Mouse (Mus musculus): ENCODE results near the gene Olfr95. TPM values are rescaled to one million over a fixed set of nuclear protein-coding genes. Genes with fewer than 3 reads are reported as not detected.
"Not testable (repeated sequence)": the region's sequence is repeated elsewhere in the genome, so short reads cannot be mapped to it uniquely, and the experiment has no call there.

Olfr95 gene
- not detected in 2 replicates for polyA plus RNA-seq (2014; fragmentation: Nextera tagmentation; extraction: Ambion mirVana)

DNA sequence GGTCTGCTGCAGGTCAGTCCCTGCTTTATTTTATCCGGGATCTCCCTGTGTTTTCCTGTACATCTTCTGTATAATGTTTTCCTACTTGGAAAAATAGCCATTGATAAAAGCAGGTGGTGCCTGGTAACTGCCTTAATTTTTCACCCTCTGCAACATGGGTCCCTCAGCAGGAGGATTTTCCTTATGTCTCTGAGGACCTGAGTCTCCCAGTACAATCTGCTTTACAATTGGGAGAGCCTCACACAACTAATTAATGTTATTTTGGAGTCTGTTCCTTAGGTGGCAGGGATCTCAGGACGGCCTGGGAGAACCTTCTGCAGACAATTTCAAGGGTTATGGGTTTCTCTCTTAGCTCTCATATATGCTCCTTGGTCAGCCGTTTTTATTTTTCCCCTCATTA, at the start of gene Olfr95:
Gene Olfr95 (minus strand): TSS at position 101 of the 400 bp plus-strand sequence.
- Histone ChIP-seq H3K9me3 (ENCODE audit: low read depth, low read length) (no peaks in the 10 kb centered on the region), H3K4me2 (no peak within 1 kb of the TSS), H3K27me3 (ENCODE audit: insufficient read depth, low read length) (peaks cover 17% of the 10 kb centered on the region), H3K27ac (ENCODE audit: low read depth) (no peak within 1 kb of the TSS), H3K36me3 (ENCODE audit: insufficient read depth) (no peaks in the 10 kb centered on the region), H3K9ac (no peak within 1 kb of the TSS), H3K4me3 (ENCODE audit: low read depth, low read length) (no peak within 1 kb of the TSS), H3K4me1 (ENCODE audit: insufficient read depth) (no peaks in the 10 kb centered on the region)
- TF ChIP-seq CTCF (IDR thresholded peaks at IDR 0.05; ENCODE audit: low read depth): no peak
- DNase-seq (no peak), ATAC-seq (ENCODE audit: insufficient read depth) (no peak)
- 66% methylated on average over 3 of the region's 3 CpGs for WGBS

DNA sequence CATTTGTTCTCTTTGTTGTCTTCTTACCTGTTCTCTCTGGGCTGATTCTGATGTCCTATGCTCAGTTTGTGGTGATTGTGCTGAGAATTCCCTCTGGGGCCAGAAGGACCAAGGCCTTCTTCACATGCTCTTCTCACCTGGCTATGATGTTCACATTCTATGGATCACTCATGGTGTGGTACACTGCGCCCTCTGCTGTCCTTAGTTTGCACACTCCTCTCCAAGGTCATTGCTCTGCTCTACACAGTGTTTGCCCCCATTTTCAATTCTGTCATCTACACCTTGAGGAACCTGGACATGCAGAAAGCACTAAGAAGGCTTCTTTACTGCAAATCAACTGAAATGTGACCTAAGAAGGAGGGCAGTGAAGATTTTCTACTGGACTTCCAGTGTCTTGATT, 37.6 kb upstream of the Olfr95 start:
- Histone ChIP-seq H3K4me3 (ENCODE audit: low read depth, low read length) (no peak overlapping the region), H3K27me3 (ENCODE audit: insufficient read depth, low read length) (no peaks in the 10 kb centered on the region), H3K4me1 (ENCODE audit: insufficient read depth) (no peaks in the 10 kb centered on the region), H3K9me3 (ENCODE audit: low read depth, low read length) (no peaks in the 10 kb centered on the region), H3K4me2 (no peak overlapping the region), H3K36me3 (ENCODE audit: insufficient read depth) (no peaks in the 10 kb centered on the region), H3K27ac (ENCODE audit: low read depth) (no peak overlapping the region), H3K9ac (no peak overlapping the region)
- peak; percentile 46 for TF ChIP-seq CTCF (IDR thresholded peaks at IDR 0.05; ENCODE audit: low read depth)
- no peak for ATAC-seq (ENCODE audit: insufficient read depth)
- 17% methylated on average over 1 of the region's 1 CpGs for WGBS
- peak; percentile 19 for DNase-seq

DNA sequence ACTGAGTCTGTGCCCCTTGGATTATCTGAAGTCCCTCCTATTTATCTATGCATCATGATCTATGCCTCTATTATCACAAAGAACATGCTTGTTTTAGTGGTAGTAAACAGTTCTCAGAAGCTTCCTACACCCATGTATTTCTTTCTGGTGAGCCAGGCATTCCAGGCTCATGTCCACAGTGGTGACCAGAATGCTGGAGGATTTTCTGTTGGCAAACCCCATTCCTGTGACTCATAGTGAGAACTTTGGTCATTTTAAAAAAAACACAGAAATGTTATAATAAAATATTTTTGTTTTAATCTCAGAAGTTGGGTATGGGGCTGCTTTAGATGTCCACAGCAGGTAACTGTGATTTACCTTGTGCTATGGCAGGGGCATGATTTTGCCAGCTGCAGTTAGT, 36.5 kb upstream of the Olfr95 start:
- ATAC-seq (ENCODE audit: insufficient read depth): no peak
- H3K9ac ChIP-seq: no peak overlapping the region
- H3K4me2 ChIP-seq: no peak overlapping the region
- H3K36me3 ChIP-seq (ENCODE audit: insufficient read depth): no peaks in the 10 kb centered on the region
- H3K4me1 ChIP-seq (ENCODE audit: insufficient read depth): no peaks in the 10 kb centered on the region
- H3K9me3 ChIP-seq (ENCODE audit: low read depth, low read length): no peaks in the 10 kb centered on the region
- H3K4me3 ChIP-seq (ENCODE audit: low read depth, low read length): no peak overlapping the region
- no peak for DNase-seq
- no peak overlapping the region for H3K27ac ChIP-seq (ENCODE audit: low read depth)
- no peak for TF ChIP-seq CTCF (IDR thresholded peaks at IDR 0.05; ENCODE audit: low read depth)
- no peaks in the 10 kb centered on the region for H3K27me3 ChIP-seq (ENCODE audit: insufficient read depth, low read length)

DNA sequence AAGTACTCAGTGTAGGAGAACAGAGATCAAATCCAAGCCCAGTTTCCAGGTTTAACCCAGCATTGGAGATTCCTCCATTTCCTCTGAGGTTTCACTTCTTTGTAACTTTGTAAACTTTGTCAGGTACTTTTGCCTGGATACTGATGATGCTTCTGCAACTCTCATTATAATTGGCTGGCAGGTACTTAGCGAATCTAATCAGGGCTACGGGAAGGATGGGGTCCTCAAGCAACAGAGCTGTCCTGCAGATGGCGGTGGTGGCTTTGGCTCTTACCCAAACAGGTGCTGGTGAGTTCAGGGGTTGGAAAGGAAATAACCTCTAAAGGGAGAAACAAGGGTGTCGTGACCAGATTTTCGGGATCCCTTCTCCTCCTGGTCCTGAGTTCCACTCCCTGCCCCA, 33.8 kb upstream of the Olfr95 start:
- no peak for TF ChIP-seq CTCF (IDR thresholded peaks at IDR 0.05; ENCODE audit: low read depth)
- no peak overlapping the region for H3K9ac ChIP-seq
- H3K4me2 ChIP-seq: no peak overlapping the region
- no peaks in the 10 kb centered on the region for H3K9me3 ChIP-seq (ENCODE audit: low read depth, low read length)
- H3K27ac ChIP-seq (ENCODE audit: low read depth): no peak overlapping the region
- ATAC-seq (ENCODE audit: insufficient read depth) (no peak), DNase-seq (peak; percentile 27)
- no peaks in the 10 kb centered on the region for H3K4me1 ChIP-seq (ENCODE audit: insufficient read depth)
- WGBS: 19% methylated on average over 5 of the region's 5 CpGs
- no peak overlapping the region for H3K4me3 ChIP-seq (ENCODE audit: low read depth, low read length)
- no peaks in the 10 kb centered on the region for H3K36me3 ChIP-seq (ENCODE audit: insufficient read depth)
- H3K27me3 ChIP-seq (ENCODE audit: insufficient read depth, low read length): no peaks in the 10 kb centered on the region

DNA sequence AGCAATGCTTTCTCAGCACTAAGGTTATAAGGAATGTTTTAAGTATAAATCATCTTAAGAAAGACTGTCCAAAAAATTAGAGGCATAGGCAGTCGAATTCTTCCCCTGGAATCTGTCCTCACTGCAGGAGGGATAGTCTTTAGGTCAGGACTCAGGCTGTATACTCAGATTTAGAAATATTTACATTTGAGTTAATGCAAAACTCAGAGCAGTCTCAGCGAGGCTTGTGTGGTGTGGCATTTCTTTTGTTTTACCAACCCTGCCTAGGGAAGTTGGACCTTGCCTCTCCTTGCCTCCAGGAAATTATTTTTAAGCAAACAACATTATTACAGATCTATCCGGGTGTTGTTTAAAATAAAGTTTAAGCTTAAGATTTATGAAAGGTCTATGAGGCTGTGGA, 29.3 kb upstream of the Olfr95 start:
- TF ChIP-seq CTCF (IDR thresholded peaks at IDR 0.05; ENCODE audit: low read depth): no peak
- H3K4me2 ChIP-seq: no peak overlapping the region
- H3K27me3 ChIP-seq (ENCODE audit: insufficient read depth, low read length): no peaks in the 10 kb centered on the region
- H3K27ac ChIP-seq (ENCODE audit: low read depth): no peak overlapping the region
- no peak overlapping the region for H3K4me3 ChIP-seq (ENCODE audit: low read depth, low read length)
- H3K36me3 ChIP-seq (ENCODE audit: insufficient read depth): no peaks in the 10 kb centered on the region
- WGBS: 27% methylated on average over 3 of the region's 3 CpGs
- H3K9me3 ChIP-seq (ENCODE audit: low read depth, low read length): no peaks in the 10 kb centered on the region
- no peaks in the 10 kb centered on the region for H3K4me1 ChIP-seq (ENCODE audit: insufficient read depth)
- no peak for DNase-seq
- H3K9ac ChIP-seq: no peak overlapping the region
- ATAC-seq (ENCODE audit: insufficient read depth): no peak

DNA sequence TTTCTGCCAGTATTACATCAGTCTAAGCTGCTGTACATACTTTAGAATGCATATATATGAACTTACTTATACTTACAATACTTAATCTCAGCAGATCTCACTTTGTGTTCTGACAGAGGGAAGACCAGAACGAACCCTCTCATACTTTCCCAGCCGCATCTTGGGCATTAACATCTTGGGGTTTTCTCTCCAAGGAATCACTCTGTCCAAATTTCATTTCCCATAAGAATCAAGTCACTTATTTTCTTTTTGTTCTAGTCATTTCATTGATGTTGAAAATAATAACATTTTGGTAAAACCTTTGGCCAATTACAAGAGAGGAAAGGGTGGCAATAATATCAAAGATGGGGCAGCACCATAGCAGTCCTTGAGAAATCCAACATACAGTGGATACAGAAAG, 24.3 kb upstream of the Olfr95 start, which contains the start of gene Olfr97:
Gene Olfr97 (minus strand): TSS at position 101 of the 400 bp plus-strand sequence.
- ATAC-seq (ENCODE audit: insufficient read depth); H3K4me2 ChIP-seq: not testable (repeated sequence)
- 73% methylated on average over 2 of the region's 2 CpGs for WGBS

DNA sequence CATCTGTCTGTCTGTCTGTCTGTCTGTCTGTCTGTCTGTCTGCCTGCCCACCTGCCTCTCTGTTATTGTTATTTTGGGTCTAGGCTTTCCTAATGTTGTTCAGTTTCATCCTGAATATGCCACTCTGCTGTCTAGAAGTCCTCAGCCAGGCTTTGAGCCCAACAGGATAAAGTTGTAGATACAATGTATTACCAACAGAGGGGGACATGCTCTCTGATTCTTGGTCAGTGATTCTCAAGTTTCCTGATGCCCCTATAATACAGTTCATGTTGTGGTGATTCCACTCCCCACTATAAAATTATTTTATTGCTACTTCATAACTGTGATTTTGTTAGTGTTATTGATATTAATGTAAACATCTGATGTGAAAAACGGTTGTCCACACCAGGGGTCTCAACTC, 9.0 kb upstream of the Olfr95 start:
- Histone ChIP-seq H3K27me3 (ENCODE audit: insufficient read depth, low read length) (no peaks in the 10 kb centered on the region), H3K27ac (ENCODE audit: low read depth) (no peak overlapping the region), H3K4me1 (ENCODE audit: insufficient read depth) (no peaks in the 10 kb centered on the region), H3K9me3 (ENCODE audit: low read depth, low read length) (no peaks in the 10 kb centered on the region), H3K4me3 (ENCODE audit: low read depth, low read length) (no peak overlapping the region), H3K4me2 (no peak overlapping the region), H3K36me3 (ENCODE audit: insufficient read depth) (no peaks in the 10 kb centered on the region), H3K9ac (no peak overlapping the region)
- TF ChIP-seq CTCF (IDR thresholded peaks at IDR 0.05; ENCODE audit: low read depth): no peak
- DNase-seq (peak; percentile 8), ATAC-seq (ENCODE audit: insufficient read depth) (no peak)
- 18% methylated on average over 1 of the region's 1 CpGs for WGBS

More for the DNA sequence above, 24.3 kb upstream of the Olfr95 start, which contains the start of gene Olfr97:
- H3K4me1 ChIP-seq (ENCODE audit: insufficient read depth); DNase-seq; H3K4me3 ChIP-seq (ENCODE audit: low read depth, low read length); H3K27ac ChIP-seq (ENCODE audit: low read depth); H3K9me3 ChIP-seq (ENCODE audit: low read depth, low read length); H3K9ac ChIP-seq; H3K36me3 ChIP-seq (ENCODE audit: insufficient read depth); H3K27me3 ChIP-seq (ENCODE audit: insufficient read depth, low read length): not testable (repeated sequence)

DNA sequence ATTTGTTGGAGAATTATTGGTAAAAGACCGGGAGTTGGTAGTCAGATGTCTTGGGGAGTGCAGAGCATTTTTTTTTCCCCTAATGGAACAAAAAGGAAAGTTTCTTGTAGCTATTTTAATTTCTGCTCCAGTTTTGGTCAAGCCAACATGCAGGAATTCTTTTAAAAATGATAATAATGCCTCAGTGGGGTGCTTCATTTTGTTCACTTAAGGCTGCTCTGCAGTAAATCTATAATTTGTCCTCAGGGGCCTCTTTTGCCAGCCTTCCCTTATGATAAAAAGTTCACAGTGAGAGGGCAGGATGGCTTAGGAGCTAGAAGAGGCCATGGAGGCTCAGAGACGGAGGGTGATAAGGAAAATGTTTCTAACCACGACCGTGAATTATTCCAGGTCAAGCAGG, 6.9 kb upstream of the Olfr95 start, which contains the start of gene Olfr96:
Gene Olfr96 (plus strand): TSS at position 301 of the 400 bp plus-strand sequence.
- no peak within 1 kb of the TSS for H3K27ac ChIP-seq (ENCODE audit: low read depth)
- no peaks in the 10 kb centered on the region for H3K9me3 ChIP-seq (ENCODE audit: low read depth, low read length)
- no peaks in the 10 kb centered on the region for H3K36me3 ChIP-seq (ENCODE audit: insufficient read depth)
- H3K4me3 ChIP-seq (ENCODE audit: low read depth, low read length): no peak within 1 kb of the TSS
- H3K9ac ChIP-seq: no peak within 1 kb of the TSS
- H3K27me3 ChIP-seq (ENCODE audit: insufficient read depth, low read length): no peaks in the 10 kb centered on the region
- H3K4me1 ChIP-seq (ENCODE audit: insufficient read depth): no peaks in the 10 kb centered on the region
- WGBS: 66% methylated on average over 4 of the region's 4 CpGs
- DNase-seq (no peak), ATAC-seq (ENCODE audit: insufficient read depth) (no peak)
- no peak within 1 kb of the TSS for H3K4me2 ChIP-seq
- no peak for TF ChIP-seq CTCF (IDR thresholded peaks at IDR 0.05; ENCODE audit: low read depth)

All from lung, embryonic 14.5 days (tissue).